Comparison of ENCODE assay signal across 22 mouse cellular contexts in the genomic region with DNA sequence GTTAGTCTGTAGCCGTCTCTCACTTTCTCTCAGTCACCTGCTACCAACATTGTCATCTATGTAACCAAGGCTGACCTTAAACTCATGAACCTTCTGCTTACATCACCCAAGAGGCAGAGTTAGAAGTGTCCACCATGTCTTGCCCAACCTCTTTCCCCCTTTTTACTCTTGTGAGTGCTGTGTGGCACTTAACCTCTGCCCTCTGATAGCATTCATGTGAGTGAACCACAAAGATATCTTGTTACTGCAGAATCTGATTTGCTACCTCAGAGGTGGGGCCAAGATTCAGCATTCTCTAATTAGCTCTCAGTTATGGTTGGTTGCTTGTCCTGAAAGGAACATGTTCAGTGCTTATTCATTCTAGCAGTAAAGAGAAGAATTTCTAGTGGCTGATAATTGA. TPM values are rescaled to one million over a fixed set of nuclear protein-coding genes. Genes with fewer than 3 reads are reported as not detected.
DNase-seq lines count a peak whose midpoint lies in the region; ATAC-seq and TF ChIP-seq lines count a peak whose summit lies in the region.
"Had no signal": no experiment of that assay in that cellular context is flagged by ENCODE, and none has a peak within 500 bp of the region (broad histone marks: within the 10 kb centered on the region; RNA-seq: fewer than 3 reads in every experiment).

No protein-coding gene starts in this region.

- H3K79me2 ChIP-seq in CH12.LX (replicated peaks; ENCODE audit: control insufficient read depth, extremely low read depth, insufficient read depth, poor library complexity, severe bottlenecking), result peaks cover 39% of the 10 kb centered on the region

- H3K4me1 ChIP-seq in kidney, postnatal 0 days (replicated peaks; ENCODE audit: insufficient read depth, low read length), result peaks cover 9% of the 10 kb centered on the region
- H3K4me1 ChIP-seq in kidney, adult 2 months (ENCODE audit: control insufficient read depth, insufficient read depth, low read length), result no peaks in the 10 kb centered on the region
- H3K4me1 ChIP-seq in CH12.LX (ENCODE audit: control insufficient read depth in 1 of 2, insufficient read depth in 2 of 2), result peaks cover 9 to 77% of the 10 kb centered on the region in 2 experiments
- H3K4me1 ChIP-seq in limb, embryonic 10.5 days, result peaks cover 12% of the 10 kb centered on the region

- ATAC-seq in kidney, postnatal 0 days (replicated peaks; ENCODE audit: low FRiP score, low read depth), result 0 out of 2 replicates have a peak, but pooled peaks have one; percentile 23
- ATAC-seq: forebrain, embryonic 13.5 days; forebrain, postnatal 0 days; hindbrain, postnatal 0 days had no signal

- in situ Hi-C loops in CH12.LX (cut with MboI; ENCODE audit: low pct_ligation_motif_present, low pct_unique_long_range_greater_than_20kb, low sequenced_read_pairs), result no loop called here

- no peak overlapping the region for H3K4me2 ChIP-seq in kidney, postnatal 0 days (ENCODE audit: low read length)
- no peak overlapping the region for H3K4me2 ChIP-seq in CH12.LX (ENCODE audit: insufficient read depth, low read depth, poor library complexity, severe bottlenecking)
- H3K4me2 ChIP-seq: forebrain, embryonic 13.5 days; heart, embryonic 11.5 days; heart, embryonic 15.5 days; hindbrain, embryonic 13.5 days had no signal

- H3K27ac ChIP-seq in kidney, postnatal 0 days, result no peak overlapping the region
- no peak overlapping the region for H3K27ac ChIP-seq in kidney, adult 2 months (ENCODE audit: insufficient read depth, low read depth, low read length)
- 0 out of 2 replicates have a peak overlapping the region, but pooled peaks have one; percentile 18 for H3K27ac ChIP-seq in CH12.LX (ENCODE audit: insufficient read depth, low read depth)
- no peak overlapping the region for H3K27ac ChIP-seq in limb, embryonic 10.5 days
- H3K27ac ChIP-seq: embryonic facial prominence, embryonic 10.5 days; forebrain, embryonic 13.5 days; heart, adult 2 months; heart, embryonic 15.5 days; hindbrain, embryonic 13.5 days; hindbrain, postnatal 0 days had no signal

- H3K4me3 ChIP-seq in kidney, postnatal 0 days (replicated peaks; ENCODE audit: low read depth, low read length), result no peak overlapping the region
- H3K4me3 ChIP-seq in kidney, adult 2 months (ENCODE audit: insufficient read depth, low read depth, low read length), result no peak overlapping the region
- no peak overlapping the region for H3K4me3 ChIP-seq in CH12.LX (replicated peaks in 1 of 3; ENCODE audit: low read depth in 2 of 3, low read length in 2 of 3, poor library complexity in 1 of 3)
- no peak overlapping the region for H3K4me3 ChIP-seq in limb, embryonic 10.5 days
- H3K4me3 ChIP-seq: embryonic facial prominence, embryonic 10.5 days; forebrain, embryonic 13.5 days; heart, adult 2 months; heart, embryonic 15.5 days; hindbrain, embryonic 13.5 days had no signal

- H3K27me3 ChIP-seq in kidney, postnatal 0 days (ENCODE audit: insufficient read depth, low read length), result no peaks in the 10 kb centered on the region
- no peaks in the 10 kb centered on the region for H3K27me3 ChIP-seq in kidney, adult 2 months (replicated peaks; ENCODE audit: control insufficient read depth, insufficient read depth, low read length)
- H3K27me3 ChIP-seq in CH12.LX (replicated peaks), result no peaks in the 10 kb centered on the region
- H3K27me3 ChIP-seq in limb, embryonic 10.5 days (ENCODE audit: low read depth, poor library complexity, severe bottlenecking), result no peaks in the 10 kb centered on the region
- H3K27me3 ChIP-seq: forebrain, embryonic 13.5 days; heart, embryonic 15.5 days; hindbrain, embryonic 13.5 days had no signal

- no peak for TF ChIP-seq EP300 in CH12.LX (IDR thresholded peaks at IDR 0.05; ENCODE audit: low read length)

- H3K9ac ChIP-seq in kidney, postnatal 0 days (ENCODE audit: low read depth, low read length), result no peak overlapping the region
- no peak overlapping the region; the same call in 1 of the 2 replicates for H3K9ac ChIP-seq in CH12.LX (ENCODE audit: insufficient read depth, low read depth)
- H3K9ac ChIP-seq: forebrain, embryonic 13.5 days; forebrain, postnatal 0 days; heart, embryonic 15.5 days; hindbrain, embryonic 13.5 days had no signal

- DNase-seq in kidney, postnatal 0 days (ENCODE audit: low spot score), result peak; percentile 3
- no peak for DNase-seq in kidney, adult 2 months
- no peak for DNase-seq in CH12.LX (ENCODE audit: extremely low read depth)
- peak; percentile 16 for DNase-seq in Muller cell, postnatal 12 days (ENCODE audit: inconsistent ontology term)
- no peak for DNase-seq in spleen, postnatal 4 days (ENCODE audit: low spot score in 2 of 2)
- DNase-seq in urinary bladder, postnatal 25 days (ENCODE audit: low spot score), result no peak
- no peak for DNase-seq in limb, embryonic 10.5 days (ENCODE audit: low spot score)
- DNase-seq: adrenal gland, adult 8-10 months; cerebellum, adult 18-20 months; cerebellum, adult 9-11 months; forebrain, postnatal 0 days; gastrocnemius, postnatal 14 days; heart, adult 2 months; heart, postnatal 14 days had no signal

- TF ChIP-seq CTCF in kidney, postnatal 0 days (IDR thresholded peaks at IDR 0.05; ENCODE audit: low read depth), result no peak
- no peak for TF ChIP-seq CTCF in kidney, adult 2 months (conservative IDR thresholded peaks at IDR 0.05; ENCODE audit: insufficient read depth, insufficient read length, low read depth, low read length)
- no peak for TF ChIP-seq CTCF in CH12.LX (conservative IDR thresholded peaks at IDR 0.05 in 1 of 2, IDR thresholded peaks at IDR 0.05 in 1 of 2; ENCODE audit: low read depth in 2 of 2, low read length in 2 of 2)

- TF ChIP-seq POLR2A in kidney, adult 2 months (IDR thresholded peaks at IDR 0.05; ENCODE audit: low read depth, low read length), result no peak
- no peak for TF ChIP-seq POLR2A in CH12.LX (IDR thresholded peaks at IDR 0.05; ENCODE audit: low read depth, low read length)

- no peak for TF ChIP-seq RAD21 in CH12.LX (IDR thresholded peaks at IDR 0.05; ENCODE audit: low read depth, low read length)

- 68% methylated on average over 1 of the region's 1 CpGs for WGBS in kidney, postnatal 0 days
- WGBS in kidney, adult 2 months, result 59% methylated on average over 1 of the region's 1 CpGs
- WGBS in limb, embryonic 10.5 days, result 97% methylated on average over 1 of the region's 1 CpGs

- peaks cover 22% of the 10 kb centered on the region; the same call in 1 of the 2 replicates for H3K36me3 ChIP-seq in kidney, postnatal 0 days (ENCODE audit: insufficient read depth, low read length)
- peaks cover 1% of the 10 kb centered on the region; the same call in 1 of the 2 replicates for H3K36me3 ChIP-seq in kidney, adult 2 months (ENCODE audit: control insufficient read depth, insufficient read depth, low read length)
- peaks cover 40 to 78% of the 10 kb centered on the region in 2 experiments for H3K36me3 ChIP-seq in CH12.LX (replicated peaks in 1 of 2; ENCODE audit: control insufficient read depth in 1 of 2, insufficient read depth in 1 of 2, low read length in 1 of 2)
- H3K36me3 ChIP-seq in limb, embryonic 10.5 days, result peaks cover 50% of the 10 kb centered on the region

- dilution Hi-C loops in CH12.LX (cut with MboI; ENCODE audit: extremely low pct_ligation_motif_present, extremely low pct_unique_long_range_greater_than_20kb, low sequenced_read_pairs), result no loop called here

- H3K9me3 ChIP-seq in kidney, postnatal 0 days (replicated peaks; ENCODE audit: low read length), result no peaks in the 10 kb centered on the region
- H3K9me3 ChIP-seq in CH12.LX (replicated peaks; ENCODE audit: low read length), result no peaks in the 10 kb centered on the region
- H3K9me3 ChIP-seq in limb, embryonic 10.5 days (replicated peaks), result no peaks in the 10 kb centered on the region
- H3K9me3 ChIP-seq: embryonic facial prominence, embryonic 10.5 days; forebrain, embryonic 13.5 days; heart, embryonic 15.5 days; hindbrain, embryonic 13.5 days had no signal

TF ChIP-seq in CH12.LX, 34 proteins besides CTCF, POLR2A, EP300 and RAD21 (continues in another document):
- TF ChIP-seq TCF12 (IDR thresholded peaks at IDR 0.05; ENCODE audit: low read depth, low read length) (no peak), MEF2A (IDR thresholded peaks at IDR 0.05; ENCODE audit: borderline replicate concordance, low read depth, low read length) (no peak), TBP (conservative IDR thresholded peaks at IDR 0.05; ENCODE audit: low read depth, low read length) (no peak), IRF4 (IDR thresholded peaks at IDR 0.05; ENCODE audit: low read depth, low read length) (no peak), ZNF384 (IDR thresholded peaks at IDR 0.05; ENCODE audit: low read depth, low read length) (no peak), ELF1 (IDR thresholded peaks at IDR 0.05; ENCODE audit: low read depth, low read length) (no peak), USF1 (IDR thresholded peaks at IDR 0.05; ENCODE audit: low read depth, low read length) (no peak), SIN3A (IDR thresholded peaks at IDR 0.05; ENCODE audit: low read length) (no peak), UBTF (IDR thresholded peaks at IDR 0.05; ENCODE audit: low read depth, low read length) (no peak), HCFC1 (IDR thresholded peaks at IDR 0.05; ENCODE audit: low read depth, low read length) (no peak), SMC3 (IDR thresholded peaks at IDR 0.05; ENCODE audit: low read depth, low read length) (no peak), MXI1 (IDR thresholded peaks at IDR 0.05; ENCODE audit: low read depth, low read length) (no peak), CHD2 (IDR thresholded peaks at IDR 0.05; ENCODE audit: low read length) (no peak)

RNA-seq across cellular contexts. Expression of gene Mtmr14, which starts 5.1 kb away (rescaled TPM):
- polyA plus RNA-seq in kidney, postnatal 0 days (2015; fragmentation: Nextera tagmentation; extraction: Ambion mirVana), result 30.5 and 33.7 TPM in 2 replicates
- polyA plus RNA-seq in kidney, adult 2 months (2012; rRNA removed), result 43.6 and 56.9 TPM in 2 replicates
- total RNA-seq in CH12.LX (2012; rRNA removed), result 63.9 and 83.4 TPM in 2 replicates
- 80.0 and 81.0 TPM in 2 replicates for total RNA-seq in CH12.LX (2014; rRNA removed)
- polyA plus RNA-seq in CH12.LX (2012; ENCODE audit: insufficient read length, low read depth), result 88.0 and 89.2 TPM in 2 replicates
- polyA plus RNA-seq in limb, embryonic 10.5 days (2016; fragmentation: Nextera tagmentation; extraction: Ambion mirVana), result 45.5 and 48.9 TPM in 2 replicates

RNA-seq across cellular contexts. Expression of gene Cpne9, which starts 39.4 kb away (rescaled TPM):
- not detected in 2 replicates for polyA plus RNA-seq in kidney, postnatal 0 days (2015; fragmentation: Nextera tagmentation; extraction: Ambion mirVana)
- 0.15 and 1.3 TPM in 2 replicates for polyA plus RNA-seq in kidney, adult 2 months (2012; rRNA removed)
- 0.25 TPM in 2 replicates for total RNA-seq in CH12.LX (2012; rRNA removed)
- 0.19 and 0.28 TPM in 2 replicates for total RNA-seq in CH12.LX (2014; rRNA removed)
- polyA plus RNA-seq in CH12.LX (2012; ENCODE audit: insufficient read length, low read depth), result 0.27 and 0.49 TPM in 2 replicates
- 0.06 TPM in 2 replicates for polyA plus RNA-seq in limb, embryonic 10.5 days (2016; fragmentation: Nextera tagmentation; extraction: Ambion mirVana)
- polyA plus RNA-seq: gonadal fat pad, adult 2 months; heart, embryonic 15.5 days had no signal

RNA-seq across cellular contexts. Expression of gene Lhfpl4, which starts 47.6 kb away (rescaled TPM):
- polyA plus RNA-seq in kidney, postnatal 0 days (2015; fragmentation: Nextera tagmentation; extraction: Ambion mirVana), result 0.20 and 0.45 TPM in 2 replicates
- 0.09 and 0.12 TPM in 2 replicates for polyA plus RNA-seq in kidney, adult 2 months (2012; rRNA removed)
- total RNA-seq in CH12.LX (2012; rRNA removed) (7.1 and 7.2 TPM in 2 replicates), CH12.LX (2014; rRNA removed) (2.6 and 3.2 TPM in 2 replicates)
- polyA plus RNA-seq in CH12.LX (2012; ENCODE audit: insufficient read length, low read depth), result 8.9 and 9.8 TPM in 2 replicates
- polyA plus RNA-seq in limb, embryonic 10.5 days (2016; fragmentation: Nextera tagmentation; extraction: Ambion mirVana), result 1.3 and 1.5 TPM in 2 replicates
- total RNA-seq: hematopoietic stem cell, adult 5-6 weeks had no signal

Comparison
In these comparisons a context has a peak if more than half of its experiments do, and no peak if none do; other contexts are left out.
1. DNase-seq: peak in kidney, postnatal 0 days (single experiment) and Muller cell, postnatal 12 days (single experiment); none in kidney, adult 2 months (single experiment), CH12.LX (single experiment), spleen, postnatal 4 days (0 of 2), urinary bladder, postnatal 25 days (single experiment) and limb, embryonic 10.5 days (single experiment).